Mouse (Mus musculus) adrenal gland, adult 2 months (tissue): Measurements from ENCODE around the gene Pdcd6ip. TPM values are rescaled to one million over a fixed set of nuclear protein-coding genes. Genes with fewer than 3 reads are reported as not detected.

ENCODE experiments used
- DNase-seq: peaks from one replicate; pipeline ENCODE4 v3.0.0; 2021
- polyA plus RNA-seq: library from polyadenylated mRNA; depleted of rRNA; stranded (reverse); fragments of >200 nt; gene quantifications from 2 replicates; pipeline ENCODE4 v1.2.3, GENCODE M21; 2012; rRNA removed
- total RNA-seq, 2 experiments: library from RNA; stranded (reverse); gene quantifications; 2 replicates each; pipeline ENCODE4 v1.2.3; 2021

The Pdcd6ip gene
- total and polyA plus RNA-seq, 3 experiments = 159 to 349 (median 172) TPM

- no peak for DNase-seq
Measured at GRCm38 (mm10) chr9:113626730-113627129, 81.3 kb downstream of the Pdcd6ip start.

GRCm38 (mm10) chr9:113624086-113624485, 84.0 kb downstream of the Pdcd6ip start:
- DNase-seq = no peak

- DNase-seq = no peak
Measured at GRCm38 (mm10) chr9:113617081-113617480, 91.0 kb downstream of the Pdcd6ip start.

- DNase-seq = no peak
Measured at GRCm38 (mm10) chr9:113610776-113611175, 97.3 kb downstream of the Pdcd6ip start.

GRCm38 (mm10) chr9:113602140-113602539, 105.9 kb downstream of the Pdcd6ip start:
- no peak for DNase-seq

Other genes with a start within 250 kb of the Pdcd6ip start
- 100 to 1,000 TPM; 110 to 159 TPM for gene Clasp2, start 33.2 kb upstream of the Pdcd6ip start, total RNA-seq
- 14.3 and 16.0 TPM in 2 replicates for gene Clasp2, start 33.2 kb upstream of the Pdcd6ip start, polyA plus RNA-seq
- gene Ubp1, start 222.7 kb upstream of the Pdcd6ip start, total RNA-seq = 10 to 100 TPM; 42.0 to 74.1 TPM
- gene Ubp1, start 222.7 kb upstream of the Pdcd6ip start, polyA plus RNA-seq = 42.2 and 48.0 TPM in 2 replicates